Mouse (Mus musculus): ENCODE results near the gene Map4k2. TPM values are rescaled to one million over a fixed set of nuclear protein-coding genes. Genes with fewer than 3 reads are reported as not detected.
A peak's percentile ranks its signal among the peaks of the same experiment; 100 is the strongest.

Gene Map4k2
- polyA plus RNA-seq, 1 experiment, result 24.3 TPM

GRCm38 (mm10) chr19:6352107-6352505 is 11.2 kb downstream of the Map4k2 start:
- Histone ChIP-seq H3K27ac (ENCODE audit: insufficient read depth, low read length) (no peak overlapping the region), H3K4me3 (ENCODE audit: insufficient read depth, low read length) (no peak overlapping the region), H3K4me1 (ENCODE audit: control insufficient read depth, insufficient read depth, low read length) (no peaks in the 10 kb centered on the region)
- TF ChIP-seq CTCF (IDR thresholded peaks at IDR 0.05; ENCODE audit: borderline replicate concordance, insufficient read depth, low read length) (no peak), POLR2A (IDR thresholded peaks at IDR 0.05; ENCODE audit: low read depth, low read length) (no peak)

DNA sequence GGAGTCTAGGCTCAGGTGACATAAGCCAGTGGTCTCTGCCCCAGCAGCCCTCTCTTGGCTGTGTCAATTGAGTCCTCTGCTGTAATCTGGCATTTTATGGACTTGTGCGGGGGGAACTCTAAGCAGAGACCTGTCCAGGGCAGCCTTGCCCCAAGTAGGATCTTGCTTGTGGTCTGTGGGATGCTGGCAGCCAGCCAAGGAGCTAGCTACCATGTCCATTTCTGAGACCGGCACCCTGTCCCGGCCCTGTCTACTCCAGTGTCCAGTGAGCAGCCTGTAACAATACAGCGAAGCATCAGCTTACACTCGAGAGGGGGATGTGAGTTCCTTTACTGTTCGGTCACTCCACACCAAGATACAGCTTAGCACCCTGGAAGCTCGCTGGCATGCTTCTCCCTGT is 13.1 kb downstream of the Map4k2 start:
- H3K4me3 ChIP-seq (ENCODE audit: insufficient read depth, low read length), result no peak overlapping the region
- H3K27ac ChIP-seq (ENCODE audit: insufficient read depth, low read length), result no peak overlapping the region
- no peak for TF ChIP-seq POLR2A (IDR thresholded peaks at IDR 0.05; ENCODE audit: low read depth, low read length)
- no peak for TF ChIP-seq CTCF (IDR thresholded peaks at IDR 0.05; ENCODE audit: borderline replicate concordance, insufficient read depth, low read length)
- H3K4me1 ChIP-seq (ENCODE audit: control insufficient read depth, insufficient read depth, low read length), result no peaks in the 10 kb centered on the region

GRCm38 (mm10) chr19:6361291-6361690 is 20.4 kb downstream of the Map4k2 start:
- no peak overlapping the region for H3K27ac ChIP-seq (ENCODE audit: insufficient read depth, low read length)
- no peak for TF ChIP-seq POLR2A (IDR thresholded peaks at IDR 0.05; ENCODE audit: low read depth, low read length)
- TF ChIP-seq CTCF (IDR thresholded peaks at IDR 0.05; ENCODE audit: borderline replicate concordance, insufficient read depth, low read length), result no peak
- H3K4me3 ChIP-seq (ENCODE audit: insufficient read depth, low read length), result no peak overlapping the region
- H3K4me1 ChIP-seq (ENCODE audit: control insufficient read depth, insufficient read depth, low read length), result peaks cover 5% of the 10 kb centered on the region; the same call in 1 of the 2 replicates

DNA sequence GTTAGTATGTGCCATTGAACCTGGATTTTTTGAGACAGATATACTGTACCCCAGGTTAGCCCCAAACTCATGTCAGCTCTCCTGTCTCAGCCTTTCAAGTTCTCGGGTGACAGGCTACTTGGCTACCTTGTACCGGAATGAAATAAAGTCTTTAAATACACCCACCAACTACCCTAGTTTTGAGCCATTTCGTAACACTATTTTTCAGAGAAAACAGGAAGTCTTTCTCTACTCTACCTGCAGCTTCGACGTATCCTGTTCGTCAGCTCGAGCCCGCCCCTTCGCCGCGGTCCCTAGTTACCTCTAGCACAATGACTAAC is 22.1 kb downstream of the Map4k2 start:
- Histone ChIP-seq H3K4me1 (ENCODE audit: control insufficient read depth, insufficient read depth, low read length) (peaks cover 7% of the 10 kb centered on the region; the same call in 1 of the 2 replicates), H3K27ac (ENCODE audit: insufficient read depth, low read length) (0 out of 2 replicates have a peak overlapping the region, but pooled peaks have one; percentile 23), H3K4me3 (ENCODE audit: insufficient read depth, low read length) (peak overlapping the region; percentile 62)
- peak; percentile 44 for TF ChIP-seq POLR2A (IDR thresholded peaks at IDR 0.05; ENCODE audit: low read depth, low read length)
- no peak for TF ChIP-seq CTCF (IDR thresholded peaks at IDR 0.05; ENCODE audit: borderline replicate concordance, insufficient read depth, low read length)

GRCm38 (mm10) chr19:6363411-6364240 is 22.7 kb downstream of the Map4k2 start, which contains the start of gene Sf1:
Gene Sf1 (plus strand): TSS chr19:6363690.
- TF ChIP-seq CTCF (IDR thresholded peaks at IDR 0.05; ENCODE audit: borderline replicate concordance, insufficient read depth, low read length) (no peak), POLR2A (IDR thresholded peaks at IDR 0.05; ENCODE audit: low read depth, low read length) (peak; percentile 56)
- Histone ChIP-seq H3K27ac (ENCODE audit: insufficient read depth, low read length) (peak within 1 kb of the TSS; percentile 98), H3K4me1 (ENCODE audit: control insufficient read depth, insufficient read depth, low read length) (peaks cover 7% of the 10 kb centered on the region; the same call in 1 of the 2 replicates), H3K4me3 (ENCODE audit: insufficient read depth, low read length) (peak within 1 kb of the TSS; percentile 87)

DNA sequence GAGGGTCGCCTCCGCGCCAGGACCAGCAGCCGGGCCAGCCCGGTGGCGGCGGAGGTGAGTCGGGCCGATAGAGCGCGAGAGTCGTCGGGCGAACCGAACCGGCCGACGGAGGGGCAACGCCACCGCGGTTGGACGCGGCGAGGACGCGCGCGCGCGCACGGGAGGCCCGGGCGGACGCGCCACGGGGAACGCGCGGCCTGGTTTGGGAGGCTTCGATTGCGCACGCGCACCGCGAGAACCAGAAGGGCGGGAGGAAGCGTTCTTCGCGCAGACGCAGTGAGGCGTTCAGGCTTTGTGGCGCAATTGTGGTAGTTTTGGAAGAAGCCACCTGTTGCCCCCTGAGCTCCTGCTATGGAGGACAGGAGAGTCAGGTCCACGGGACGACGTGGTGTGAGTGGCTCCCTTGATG is 23.4 kb downstream of the Map4k2 start:
- TF ChIP-seq POLR2A (IDR thresholded peaks at IDR 0.05; ENCODE audit: low read depth, low read length) (0 out of 2 replicates have a peak, but pooled peaks have one; percentile 19), CTCF (IDR thresholded peaks at IDR 0.05; ENCODE audit: borderline replicate concordance, insufficient read depth, low read length) (no peak)
- peaks cover 7% of the 10 kb centered on the region; the same call in 1 of the 2 replicates for H3K4me1 ChIP-seq (ENCODE audit: control insufficient read depth, insufficient read depth, low read length)
- peak overlapping the region; percentile 98 for H3K27ac ChIP-seq (ENCODE audit: insufficient read depth, low read length)
- H3K4me3 ChIP-seq (ENCODE audit: insufficient read depth, low read length), result peak overlapping the region; percentile 87

DNA sequence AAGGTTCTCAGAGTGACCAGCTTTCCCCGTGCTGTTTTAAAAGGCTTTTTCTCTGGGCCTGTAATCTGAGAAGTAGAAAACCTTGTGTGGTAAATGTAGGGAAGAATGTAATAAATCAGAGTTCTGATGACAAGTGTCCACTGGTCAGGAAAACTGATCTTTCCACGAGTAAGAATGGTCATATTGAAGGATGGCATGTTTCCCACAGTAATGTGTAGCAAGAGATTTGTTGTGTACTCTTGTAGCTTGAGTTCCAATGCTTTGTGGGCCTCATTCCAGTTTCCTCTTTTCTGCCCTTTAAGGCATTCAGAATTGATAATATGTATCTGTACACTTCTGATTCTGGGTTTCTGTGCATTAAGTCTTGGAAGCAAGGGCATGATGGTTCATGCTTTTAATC is 23.9 kb downstream of the Map4k2 start:
- TF ChIP-seq CTCF (IDR thresholded peaks at IDR 0.05; ENCODE audit: borderline replicate concordance, insufficient read depth, low read length) (no peak), POLR2A (IDR thresholded peaks at IDR 0.05; ENCODE audit: low read depth, low read length) (no peak)
- peak overlapping the region; percentile 87 for H3K4me3 ChIP-seq (ENCODE audit: insufficient read depth, low read length)
- peaks cover 7% of the 10 kb centered on the region; the same call in 1 of the 2 replicates for H3K4me1 ChIP-seq (ENCODE audit: control insufficient read depth, insufficient read depth, low read length)
- no peak overlapping the region for H3K27ac ChIP-seq (ENCODE audit: insufficient read depth, low read length)

DNA sequence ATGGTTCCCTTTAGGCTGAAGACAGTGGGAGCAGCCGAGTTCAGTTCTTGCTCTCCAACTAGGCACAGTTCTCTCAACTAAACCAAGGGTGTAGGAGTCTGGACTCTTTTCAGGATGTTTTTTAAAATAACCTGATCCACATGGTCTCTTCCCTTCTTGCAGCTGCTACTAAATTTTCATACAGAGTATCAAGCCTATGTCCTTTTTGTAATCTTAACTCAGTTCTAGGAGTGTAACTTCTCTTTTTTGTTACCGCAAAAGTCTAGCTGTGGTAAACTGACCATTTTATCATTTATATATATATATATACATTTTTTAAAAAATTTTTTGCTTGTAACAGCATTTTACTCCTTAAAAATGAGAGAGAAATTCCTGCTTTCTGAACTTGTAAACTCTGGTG is 29.2 kb downstream of the Map4k2 start:
- peaks cover 14% of the 10 kb centered on the region for H3K4me1 ChIP-seq (ENCODE audit: control insufficient read depth, insufficient read depth, low read length)
- no peak overlapping the region for H3K27ac ChIP-seq (ENCODE audit: insufficient read depth, low read length)
- H3K4me3 ChIP-seq (ENCODE audit: insufficient read depth, low read length), result no peak overlapping the region
- TF ChIP-seq CTCF (IDR thresholded peaks at IDR 0.05; ENCODE audit: borderline replicate concordance, insufficient read depth, low read length) (no peak), POLR2A (IDR thresholded peaks at IDR 0.05; ENCODE audit: low read depth, low read length) (no peak)

DNA sequence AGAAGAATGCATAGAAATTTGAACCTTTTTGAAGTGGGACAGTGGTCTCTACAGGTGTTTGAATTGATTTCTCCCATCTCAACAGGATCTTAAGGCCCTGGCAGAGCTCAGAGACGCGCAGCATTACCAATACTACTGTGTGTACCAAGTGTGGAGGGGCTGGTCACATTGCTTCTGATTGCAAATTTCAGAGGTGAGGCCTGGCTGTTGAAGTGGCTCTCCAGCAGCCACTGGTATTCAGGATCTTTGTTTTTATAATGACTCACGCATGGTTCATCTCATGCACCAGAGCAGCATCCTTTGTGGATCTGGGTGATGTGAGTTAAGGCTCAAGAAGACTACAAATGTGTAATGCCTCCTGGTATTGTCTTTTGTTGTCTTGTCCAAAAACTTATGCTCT is 31.5 kb downstream of the Map4k2 start:
- H3K4me1 ChIP-seq (ENCODE audit: control insufficient read depth, insufficient read depth, low read length), result peaks cover 8% of the 10 kb centered on the region
- TF ChIP-seq CTCF (IDR thresholded peaks at IDR 0.05; ENCODE audit: borderline replicate concordance, insufficient read depth, low read length) (no peak), POLR2A (IDR thresholded peaks at IDR 0.05; ENCODE audit: low read depth, low read length) (no peak)
- H3K27ac ChIP-seq (ENCODE audit: insufficient read depth, low read length), result no peak overlapping the region
- H3K4me3 ChIP-seq (ENCODE audit: insufficient read depth, low read length), result no peak overlapping the region

Data from embryonic fibroblast, embryonic 13.5 days (primary cell).